Mouse (Mus musculus): ENCODE measurements around the gene Rhbdl3. TPM values are rescaled to one million over a fixed set of nuclear protein-coding genes. Genes with fewer than 3 reads are reported as not detected.
A peak's percentile ranks its signal among the peaks of the same experiment; 100 is the strongest.

Rhbdl3 gene
- 1 to 10 TPM; 6.3 to 7.1 TPM for total RNA-seq (2021)

DNA sequence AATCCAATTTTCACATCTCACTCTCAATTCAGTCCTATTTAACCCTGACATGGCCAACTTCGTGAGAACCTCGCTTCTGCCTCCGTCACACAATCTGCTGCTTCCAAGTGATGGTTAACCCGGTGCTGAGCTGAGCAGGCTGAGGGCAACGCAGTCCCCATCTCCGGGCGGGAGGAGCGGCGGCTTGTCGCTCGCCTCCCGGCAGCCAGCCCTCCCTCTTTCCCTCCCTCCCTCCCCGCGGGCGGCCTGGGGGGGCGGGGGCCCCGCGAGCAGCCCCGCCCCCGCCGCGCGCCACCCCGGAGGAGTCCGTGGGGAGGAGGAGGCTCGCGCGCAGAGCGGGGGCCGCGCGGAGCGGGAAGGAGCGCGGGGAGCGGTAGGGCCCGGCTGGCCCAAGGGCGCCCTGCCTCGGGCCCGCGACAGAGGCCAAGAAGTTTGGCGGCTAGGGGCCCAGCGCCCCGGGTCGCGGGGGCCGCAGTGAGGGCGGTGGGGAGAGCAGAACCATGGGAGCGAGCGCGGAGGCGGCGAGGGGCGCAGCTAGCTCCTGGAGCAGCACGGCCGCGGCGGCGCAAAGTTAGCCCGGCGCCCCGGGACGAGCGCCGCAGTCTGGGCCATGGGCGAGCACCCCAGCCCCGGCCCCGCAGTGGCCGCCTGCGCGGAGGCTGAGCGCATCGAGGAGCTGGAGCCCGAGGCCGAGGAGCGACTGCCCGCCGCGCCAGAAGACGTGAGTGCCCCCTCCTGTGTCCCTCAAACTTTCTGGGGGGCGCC, at the start of gene Rhbdl3:
TSS of gene Rhbdl3 (plus strand) at position 362 of the 765 bp plus-strand sequence.
- intact Hi-C loops (cut with DNase I), result loop anchor here (5.0 kb wide), 1 partner anchor 52 kb away; no protein-coding TSS in a partner anchor
- DNase-seq, result peak; percentile 36

- no peak for DNase-seq
- intact Hi-C loops (cut with DNase I), result no loop called here
Measured at GRCm38 (mm10) chr11:80264137-80264536, 36.6 kb upstream of the Rhbdl3 start.

GRCm38 (mm10) chr11:80271096-80271495, 29.6 kb upstream of the Rhbdl3 start:
- intact Hi-C loops (cut with DNase I), result no loop called here
- DNase-seq, result no peak

GRCm38 (mm10) chr11:80275011-80275410, 25.7 kb upstream of the Rhbdl3 start:
- DNase-seq, result no peak
- intact Hi-C loops (cut with DNase I), result no loop called here

DNA sequence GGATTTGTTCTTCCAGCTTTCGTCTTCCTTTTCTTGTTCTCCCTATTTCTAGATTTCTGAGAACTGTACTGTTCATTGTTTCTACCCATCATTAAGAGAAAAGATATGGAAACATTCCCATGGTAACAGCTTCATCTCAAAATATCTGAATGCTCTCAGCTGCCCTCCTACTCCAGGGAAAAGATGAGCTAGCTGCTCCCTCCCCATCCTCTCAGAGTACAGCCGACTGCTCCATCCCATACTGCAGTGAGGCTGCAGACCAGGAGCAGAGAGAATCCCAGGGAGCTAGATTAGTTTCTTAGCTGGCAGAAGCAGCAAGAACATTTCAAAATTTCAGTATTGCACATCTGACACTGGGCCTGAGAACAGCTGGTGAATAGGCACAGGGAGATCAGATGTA, 22.7 kb upstream of the Rhbdl3 start:
- no peak for DNase-seq
- intact Hi-C loops (cut with DNase I), result no loop called here

DNA sequence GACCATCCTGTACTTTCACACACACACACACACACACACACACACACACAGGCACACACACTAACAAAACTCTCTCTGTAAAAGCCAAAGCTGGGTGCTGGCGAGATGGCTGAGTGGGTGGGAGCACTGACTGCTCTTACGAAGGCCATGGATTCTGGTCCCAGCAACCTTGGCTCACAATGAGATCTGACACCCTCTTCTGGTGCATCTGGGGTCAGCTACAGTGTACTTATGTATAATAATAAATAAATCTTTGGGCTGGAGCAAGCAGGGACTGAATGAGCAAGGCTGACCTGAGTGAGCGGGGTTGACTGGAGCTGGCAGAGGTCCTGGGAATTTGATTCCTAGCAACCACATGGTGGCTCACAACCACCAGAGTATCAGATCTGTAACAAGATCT, 16.9 kb upstream of the Rhbdl3 start:
- intact Hi-C loops (cut with DNase I), result no loop called here
- no peak for DNase-seq

DNA sequence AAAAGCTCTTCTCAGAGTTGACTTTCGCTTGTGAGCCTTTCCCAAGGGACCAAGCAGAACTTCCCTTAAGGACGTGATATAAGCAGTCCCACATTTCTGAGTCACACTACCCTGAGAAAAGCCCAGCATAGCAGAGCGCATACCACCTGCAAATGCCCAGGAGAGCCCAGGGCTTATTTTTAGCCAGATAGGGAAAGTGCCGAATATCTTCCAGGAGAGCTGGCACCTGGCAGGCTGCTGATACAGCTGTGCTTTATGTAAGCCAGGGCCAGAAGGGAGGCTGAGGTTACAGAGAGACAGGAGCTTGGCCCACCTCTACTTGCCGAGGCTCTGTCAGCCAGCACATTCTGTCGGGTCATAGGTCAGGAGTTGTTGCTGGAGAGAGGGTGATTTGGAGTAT, 16.1 kb upstream of the Rhbdl3 start:
- DNase-seq, result no peak
- intact Hi-C loops (cut with DNase I), result loop anchor here (5.0 kb wide), 1 partner anchor 68 kb away; no protein-coding TSS in a partner anchor

GRCm38 (mm10) chr11:80287150-80287549, 13.6 kb upstream of the Rhbdl3 start:
- DNase-seq, result peak; percentile 68
- intact Hi-C loops (cut with DNase I), result loop anchor here (5.0 kb wide), 1 partner anchor 65 kb away; no protein-coding TSS in a partner anchor

- DNase-seq, result no peak
- intact Hi-C loops (cut with DNase I), result loop anchor here (5.0 kb wide), 1 partner anchor 62 kb away; no protein-coding TSS in a partner anchor
Measured at GRCm38 (mm10) chr11:80289701-80290445, 10.8 kb upstream of the Rhbdl3 start.

GRCm38 (mm10) chr11:80291004-80291403, 9.7 kb upstream of the Rhbdl3 start:
- DNase-seq, result no peak
- intact Hi-C loops (cut with DNase I), result no loop called here

GRCm38 (mm10) chr11:80292463-80292862, 8.2 kb upstream of the Rhbdl3 start:
- intact Hi-C loops (cut with DNase I), result no loop called here
- DNase-seq, result no peak

DNA sequence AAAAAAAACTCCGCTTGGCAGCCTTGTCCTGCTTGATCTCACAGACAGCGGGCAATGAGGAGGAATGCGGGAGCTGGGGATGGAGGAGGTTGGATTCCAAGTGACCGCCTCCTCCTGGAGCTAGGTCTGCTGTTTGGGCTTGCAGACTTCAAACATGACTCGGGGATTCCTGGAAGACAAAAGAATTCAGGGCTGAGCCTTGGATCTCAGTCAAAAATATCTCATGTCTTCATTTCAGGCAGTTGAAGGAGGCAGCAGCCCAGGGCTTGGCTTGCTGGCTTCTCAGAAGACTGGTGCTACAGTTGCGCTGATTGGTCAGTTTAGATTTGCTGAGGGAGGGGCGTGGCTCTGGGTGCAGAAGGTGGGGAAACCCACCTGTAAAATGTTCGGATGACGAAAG, 5.6 kb upstream of the Rhbdl3 start:
- intact Hi-C loops (cut with DNase I), result no loop called here
- no peak for DNase-seq

- no peak for DNase-seq
- intact Hi-C loops (cut with DNase I), result no loop called here
Measured at GRCm38 (mm10) chr11:80295785-80296184, 4.9 kb upstream of the Rhbdl3 start.

DNA sequence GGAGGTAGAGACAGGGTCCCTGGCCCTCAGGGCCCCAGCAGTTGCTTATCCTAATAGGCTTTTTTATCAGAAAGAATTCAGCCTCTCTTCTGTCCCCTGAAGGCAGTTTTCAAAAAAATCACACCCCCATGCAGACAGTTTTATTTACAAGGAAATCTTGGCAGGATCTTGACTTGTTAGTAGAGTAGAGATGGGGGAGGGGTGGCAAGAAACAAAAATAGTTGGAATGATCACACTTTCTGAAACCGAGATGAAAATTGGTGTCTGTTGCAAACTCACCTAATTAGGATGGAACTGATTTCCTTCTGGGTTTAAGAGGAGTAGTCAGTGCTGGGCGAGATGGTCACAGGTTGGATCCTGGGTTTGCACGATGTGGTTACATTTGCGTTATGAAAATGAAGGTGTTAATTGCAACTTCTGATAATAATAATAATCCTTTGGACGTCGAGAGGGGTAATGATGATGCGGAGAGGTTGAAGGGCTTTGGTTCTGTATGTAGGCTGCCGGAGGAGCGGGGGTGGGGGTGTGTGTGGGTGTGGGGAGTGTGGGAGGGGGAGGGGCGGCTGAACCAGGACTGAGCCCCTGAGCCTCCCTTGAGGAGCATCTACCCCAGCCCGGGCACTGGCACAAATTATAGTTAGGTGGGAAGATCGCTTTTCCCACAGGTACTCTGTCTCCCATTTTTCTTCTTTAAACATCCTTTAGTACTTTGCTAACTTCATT, 1.0 kb upstream of the Rhbdl3 start:
- intact Hi-C loops (cut with DNase I), result loop anchor here (5.0 kb wide), 1 partner anchor 53 kb away; no protein-coding TSS in a partner anchor
- DNase-seq, result no peak

GRCm38 (mm10) chr11:80301316-80302045, 769 bp downstream of the Rhbdl3 start:
- peak; percentile 74 for DNase-seq
- intact Hi-C loops (cut with DNase I), result loop anchor here (5.0 kb wide), 1 partner anchor 51 kb away; no protein-coding TSS in a partner anchor

- DNase-seq, result no peak
- intact Hi-C loops (cut with DNase I), result loop anchor here (5.0 kb wide), 1 partner anchor 50 kb away; no protein-coding TSS in a partner anchor
Measured at GRCm38 (mm10) chr11:80302046-80302390, 1.3 kb downstream of the Rhbdl3 start.

- intact Hi-C loops (cut with DNase I), result loop anchor here (5.0 kb wide), 1 partner anchor 50 kb away; no protein-coding TSS in a partner anchor
- DNase-seq, result peak; percentile 44
Measured at GRCm38 (mm10) chr11:80302536-80302935, 1.8 kb downstream of the Rhbdl3 start.

GRCm38 (mm10) chr11:80303746-80304145, 3.0 kb downstream of the Rhbdl3 start:
- intact Hi-C loops (cut with DNase I), result loop anchor here (5.0 kb wide), 1 partner anchor 49 kb away; no protein-coding TSS in a partner anchor

DNA sequence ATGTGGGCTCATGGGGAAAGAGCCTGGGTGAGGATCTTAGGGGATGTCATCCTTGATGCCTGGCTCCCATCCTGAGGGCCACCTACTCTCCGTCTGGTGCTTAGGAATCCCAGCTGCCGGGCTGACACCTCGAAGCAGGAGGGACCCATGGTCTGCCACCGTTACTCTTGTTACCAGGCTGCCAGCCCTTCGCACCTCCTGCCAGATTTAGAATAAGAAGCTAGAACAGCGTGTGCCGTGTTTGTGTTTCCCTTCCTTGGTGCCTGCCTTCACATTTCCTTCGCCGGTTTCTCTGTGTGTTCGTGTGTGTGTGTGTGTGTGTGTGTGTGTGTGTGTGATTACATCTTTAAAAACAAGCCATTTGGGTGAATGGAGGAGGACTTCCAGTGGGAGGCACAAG, 4.1 kb downstream of the Rhbdl3 start:
- intact Hi-C loops (cut with DNase I), result loop anchor here (5.0 kb wide), 1 partner anchor 47 kb away; no protein-coding TSS in a partner anchor

More at GRCm38 (mm10) chr11:80303746-80304145, 3.0 kb downstream of the Rhbdl3 start:
- no peak for DNase-seq

GRCm38 (mm10) chr11:80308537-80308936, 7.8 kb downstream of the Rhbdl3 start:
- DNase-seq, result no peak
- intact Hi-C loops (cut with DNase I), result no loop called here

More for the DNA sequence above, 4.1 kb downstream of the Rhbdl3 start:
- DNase-seq, result no peak

Data from left cerebral cortex, postnatal 4 days (tissue).